Mouse (Mus musculus): ENCODE results near the gene Hspb9.

The Hspb9 gene

GRCm38 (mm10) chr11:100727201-100727600 is 13.6 kb downstream of the Hspb9 start:
- Histone ChIP-seq H3K36me3 (ENCODE audit: insufficient read depth, low read length) (peaks cover 63% of the 10 kb centered on the region), H3K9me3 (ENCODE audit: low read length) (no peaks in the 10 kb centered on the region), H3K4me1 (replicated peaks; ENCODE audit: low read depth, low read length) (peaks cover 91% of the 10 kb centered on the region), H3K27me3 (ENCODE audit: insufficient read depth, low read length) (no peaks in the 10 kb centered on the region), H3K4me3 (replicated peaks; ENCODE audit: low read length) (no peak overlapping the region)
- TF ChIP-seq NANOG (IDR thresholded peaks at IDR 0.05; ENCODE audit: borderline replicate concordance, low read length) (no peak), POU5F1 (IDR thresholded peaks at IDR 0.05; ENCODE audit: borderline replicate concordance, low read length) (no peak), CTCF (conservative IDR thresholded peaks at IDR 0.05; ENCODE audit: low read length) (no peak)

GRCm38 (mm10) chr11:100728601-100729000 is 15.0 kb downstream of the Hspb9 start:
- H3K27me3 ChIP-seq (ENCODE audit: insufficient read depth, low read length) = no peaks in the 10 kb centered on the region
- peaks cover 92% of the 10 kb centered on the region for H3K4me1 ChIP-seq (replicated peaks; ENCODE audit: low read depth, low read length)
- TF ChIP-seq NANOG (IDR thresholded peaks at IDR 0.05; ENCODE audit: borderline replicate concordance, low read length) (no peak), CTCF (conservative IDR thresholded peaks at IDR 0.05; ENCODE audit: low read length) (no peak), POU5F1 (IDR thresholded peaks at IDR 0.05; ENCODE audit: borderline replicate concordance, low read length) (no peak)
- peaks cover 77% of the 10 kb centered on the region for H3K36me3 ChIP-seq (ENCODE audit: insufficient read depth, low read length)
- no peak overlapping the region for H3K4me3 ChIP-seq (replicated peaks; ENCODE audit: low read length)
- no peaks in the 10 kb centered on the region for H3K9me3 ChIP-seq (ENCODE audit: low read length)

GRCm38 (mm10) chr11:100729976-100730375 is 16.3 kb downstream of the Hspb9 start:
- Histone ChIP-seq H3K27me3 (ENCODE audit: insufficient read depth, low read length) (no peaks in the 10 kb centered on the region), H3K9me3 (ENCODE audit: low read length) (no peaks in the 10 kb centered on the region), H3K4me3 (replicated peaks; ENCODE audit: low read length) (no peak overlapping the region), H3K4me1 (replicated peaks; ENCODE audit: low read depth, low read length) (peaks cover 90% of the 10 kb centered on the region), H3K36me3 (ENCODE audit: insufficient read depth, low read length) (peaks cover 77% of the 10 kb centered on the region)
- TF ChIP-seq CTCF (conservative IDR thresholded peaks at IDR 0.05; ENCODE audit: low read length) (no peak), NANOG (IDR thresholded peaks at IDR 0.05; ENCODE audit: borderline replicate concordance, low read length) (no peak)

- TF ChIP-seq POU5F1 (IDR thresholded peaks at IDR 0.05; ENCODE audit: borderline replicate concordance, low read length) (no peak), NANOG (IDR thresholded peaks at IDR 0.05; ENCODE audit: borderline replicate concordance, low read length) (no peak), CTCF (conservative IDR thresholded peaks at IDR 0.05; ENCODE audit: low read length) (no peak)
- Histone ChIP-seq H3K4me1 (replicated peaks; ENCODE audit: low read depth, low read length) (peaks cover 90% of the 10 kb centered on the region), H3K4me3 (replicated peaks; ENCODE audit: low read length) (no peak overlapping the region), H3K27me3 (ENCODE audit: insufficient read depth, low read length) (no peaks in the 10 kb centered on the region), H3K36me3 (ENCODE audit: insufficient read depth, low read length) (peaks cover 77% of the 10 kb centered on the region), H3K9me3 (ENCODE audit: low read length) (no peaks in the 10 kb centered on the region)
These were observed 17.0 kb downstream of the Hspb9 start for GRCm38 (mm10) chr11:100730477-100731205.

GRCm38 (mm10) chr11:100735134-100735865 is 21.6 kb downstream of the Hspb9 start:
- no peak for TF ChIP-seq NANOG (IDR thresholded peaks at IDR 0.05; ENCODE audit: borderline replicate concordance, low read length)
- no peak for TF ChIP-seq POU5F1 (IDR thresholded peaks at IDR 0.05; ENCODE audit: borderline replicate concordance, low read length)
- no peak for TF ChIP-seq CTCF (conservative IDR thresholded peaks at IDR 0.05; ENCODE audit: low read length)
- Histone ChIP-seq H3K27me3 (ENCODE audit: insufficient read depth, low read length) (no peaks in the 10 kb centered on the region), H3K4me3 (replicated peaks; ENCODE audit: low read length) (peak overlapping the region; percentile 100; the same call in 1 of the 2 replicates), H3K4me1 (replicated peaks; ENCODE audit: low read depth, low read length) (peaks cover 79% of the 10 kb centered on the region), H3K9me3 (ENCODE audit: low read length) (no peaks in the 10 kb centered on the region), H3K36me3 (ENCODE audit: insufficient read depth, low read length) (peaks cover 55% of the 10 kb centered on the region)

- TF ChIP-seq POU5F1 (IDR thresholded peaks at IDR 0.05; ENCODE audit: borderline replicate concordance, low read length) = no peak
- TF ChIP-seq NANOG (IDR thresholded peaks at IDR 0.05; ENCODE audit: borderline replicate concordance, low read length) = no peak
- no peak for TF ChIP-seq CTCF (conservative IDR thresholded peaks at IDR 0.05; ENCODE audit: low read length)
- Histone ChIP-seq H3K4me1 (replicated peaks; ENCODE audit: low read depth, low read length) (peaks cover 70% of the 10 kb centered on the region), H3K27me3 (ENCODE audit: insufficient read depth, low read length) (no peaks in the 10 kb centered on the region), H3K36me3 (ENCODE audit: insufficient read depth, low read length) (peaks cover 47% of the 10 kb centered on the region), H3K4me3 (replicated peaks; ENCODE audit: low read length) (peak overlapping the region; percentile 100), H3K9me3 (ENCODE audit: low read length) (no peaks in the 10 kb centered on the region)
These were observed 22.5 kb downstream of the Hspb9 start for GRCm38 (mm10) chr11:100735954-100736745.

- H3K4me3 ChIP-seq (replicated peaks; ENCODE audit: low read length) = peak overlapping the region; percentile 100
- H3K27me3 ChIP-seq (ENCODE audit: insufficient read depth, low read length) = no peaks in the 10 kb centered on the region
- peaks cover 41% of the 10 kb centered on the region for H3K36me3 ChIP-seq (ENCODE audit: insufficient read depth, low read length)
- peaks cover 65% of the 10 kb centered on the region for H3K4me1 ChIP-seq (replicated peaks; ENCODE audit: low read depth, low read length)
- no peaks in the 10 kb centered on the region for H3K9me3 ChIP-seq (ENCODE audit: low read length)
- no peak for TF ChIP-seq CTCF (conservative IDR thresholded peaks at IDR 0.05; ENCODE audit: low read length)
- TF ChIP-seq POU5F1 (IDR thresholded peaks at IDR 0.05; ENCODE audit: borderline replicate concordance, low read length) = no peak
- no peak for TF ChIP-seq NANOG (IDR thresholded peaks at IDR 0.05; ENCODE audit: borderline replicate concordance, low read length)
These were observed 23.1 kb downstream of the Hspb9 start for GRCm38 (mm10) chr11:100736746-100737080.

- Histone ChIP-seq H3K4me1 (replicated peaks; ENCODE audit: low read depth, low read length) (peaks cover 60% of the 10 kb centered on the region), H3K9me3 (ENCODE audit: low read length) (no peaks in the 10 kb centered on the region), H3K36me3 (ENCODE audit: insufficient read depth, low read length) (peaks cover 36% of the 10 kb centered on the region), H3K4me3 (replicated peaks; ENCODE audit: low read length) (peak overlapping the region; percentile 100), H3K27me3 (ENCODE audit: insufficient read depth, low read length) (no peaks in the 10 kb centered on the region)
- TF ChIP-seq NANOG (IDR thresholded peaks at IDR 0.05; ENCODE audit: borderline replicate concordance, low read length) (no peak), CTCF (conservative IDR thresholded peaks at IDR 0.05; ENCODE audit: low read length) (no peak), POU5F1 (IDR thresholded peaks at IDR 0.05; ENCODE audit: borderline replicate concordance, low read length) (no peak)
These were observed 23.6 kb downstream of the Hspb9 start for GRCm38 (mm10) chr11:100737105-100737733.
